Mouse (Mus musculus): ENCODE measurements around the gene Rps27a.

GRCm38 (mm10) chr11:29546762-29547161 is 1.1 kb downstream of the Rps27a start:
- no peak for TF ChIP-seq CTCF (IDR thresholded peaks at IDR 0.05; ENCODE audit: low read depth)
- TF ChIP-seq EP300 (optimal IDR thresholded peaks at IDR 0.05) = no peak

All from stomach, postnatal 0 days (tissue).